Mouse (Mus musculus): ENCODE results near the gene Spsb4.
"Not testable (repeated sequence)": the region's sequence is repeated elsewhere in the genome, so short reads cannot be mapped to it uniquely, and the experiment has no call there.

The Spsb4 gene

GRCm38 (mm10) chr9:96952310-96952975 lies 66.2 kb downstream of the Spsb4 start:
- DNase-seq (ENCODE audit: low spot score in 2 of 2): no peak

- DNase-seq (ENCODE audit: low spot score in 2 of 2): no peak
These were observed 69.1 kb downstream of the Spsb4 start for GRCm38 (mm10) chr9:96949551-96949950.

GRCm38 (mm10) chr9:96948546-96948945 lies 70.1 kb downstream of the Spsb4 start:
- DNase-seq (ENCODE audit: low spot score in 2 of 2): no peak

GRCm38 (mm10) chr9:96947171-96947570 lies 71.5 kb downstream of the Spsb4 start:
- DNase-seq (ENCODE audit: low spot score in 2 of 2): no peak

GRCm38 (mm10) chr9:96944517-96944916 lies 74.1 kb downstream of the Spsb4 start:
- DNase-seq (ENCODE audit: low spot score in 2 of 2): no peak

- DNase-seq (ENCODE audit: low spot score in 2 of 2): no peak
These were observed 75.7 kb downstream of the Spsb4 start for GRCm38 (mm10) chr9:96942975-96943374.

- DNase-seq (ENCODE audit: low spot score in 2 of 2): no peak
These were observed 79.8 kb downstream of the Spsb4 start for GRCm38 (mm10) chr9:96938887-96939286.

GRCm38 (mm10) chr9:96936427-96936826 lies 82.2 kb downstream of the Spsb4 start:
- DNase-seq (ENCODE audit: low spot score in 2 of 2): not testable (repeated sequence)

GRCm38 (mm10) chr9:96935556-96936300 lies 82.9 kb downstream of the Spsb4 start:
- no peak for DNase-seq (ENCODE audit: low spot score in 2 of 2)

GRCm38 (mm10) chr9:96934816-96935215 lies 83.8 kb downstream of the Spsb4 start:
- DNase-seq (ENCODE audit: low spot score in 2 of 2): no peak

GRCm38 (mm10) chr9:96932751-96933150 lies 85.9 kb downstream of the Spsb4 start:
- DNase-seq (ENCODE audit: low spot score in 2 of 2): no peak

GRCm38 (mm10) chr9:96923577-96924316 lies 94.9 kb downstream of the Spsb4 start:
- no peak for DNase-seq (ENCODE audit: low spot score in 2 of 2)

- DNase-seq (ENCODE audit: low spot score in 2 of 2): no peak
These were observed 95.5 kb downstream of the Spsb4 start for GRCm38 (mm10) chr9:96923119-96923518.

- DNase-seq (ENCODE audit: low spot score in 2 of 2): peak; percentile 82 to 92
These were observed 101.8 kb downstream of the Spsb4 start for GRCm38 (mm10) chr9:96916620-96917538.

- no peak for DNase-seq (ENCODE audit: low spot score in 2 of 2)
These were observed 102.6 kb downstream of the Spsb4 start for GRCm38 (mm10) chr9:96916076-96916475.

GRCm38 (mm10) chr9:96914851-96915250 lies 103.8 kb downstream of the Spsb4 start:
- no peak for DNase-seq (ENCODE audit: low spot score in 2 of 2)

GRCm38 (mm10) chr9:96914005-96914404 lies 104.6 kb downstream of the Spsb4 start:
- no peak for DNase-seq (ENCODE audit: low spot score in 2 of 2)

- DNase-seq (ENCODE audit: low spot score in 2 of 2): no peak
These were observed 109.1 kb downstream of the Spsb4 start for GRCm38 (mm10) chr9:96909503-96909902.

GRCm38 (mm10) chr9:96908737-96909136 lies 109.9 kb downstream of the Spsb4 start:
- DNase-seq (ENCODE audit: low spot score in 2 of 2): no peak

- DNase-seq (ENCODE audit: low spot score in 2 of 2): no peak
These were observed 114.0 kb downstream of the Spsb4 start for GRCm38 (mm10) chr9:96904360-96905355.

Data from spleen, postnatal 4 days (tissue).